Mouse (Mus musculus) embryonic fibroblast, embryonic 13.5 days (primary cell): ENCODE measurements around the gene Hdgfl2. TPM values are rescaled to one million over a fixed set of nuclear protein-coding genes. Genes with fewer than 3 reads are reported as not detected.

Experiments used
- H3K27ac ChIP-seq: 2 replicates; pipeline ENCODE4 v1.5.1; 2012; ENCODE audit warnings: low read length, control low read depth, inconsistent platforms; ENCODE audit not compliant: insufficient read depth
- H3K4me1 ChIP-seq: 2 replicates; pipeline ENCODE4 v1.6.1; 2011; ENCODE audit warnings: low read length; ENCODE audit not compliant: control insufficient read depth, insufficient read depth
- H3K4me3 ChIP-seq: 2 replicates; pipeline ENCODE4 v1.5.1; 2011; ENCODE audit warnings: mild to moderate bottlenecking, control low read depth, low read length; ENCODE audit not compliant: insufficient read depth
- CTCF ChIP-seq: IDR thresholded peaks from 2 replicates; pipeline ENCODE4 v1.5.1; 2011; ENCODE audit warnings: mild to moderate bottlenecking, control low read depth, low read length, moderate library complexity, borderline replicate concordance; ENCODE audit not compliant: insufficient read depth
- POLR2A ChIP-seq: IDR thresholded peaks from 2 replicates; pipeline ENCODE4 v1.6.1; 2011; ENCODE audit warnings: low read depth, mild to moderate bottlenecking, control low read depth, low read length, moderate library complexity
- polyA plus RNA-seq: library from polyadenylated mRNA; stranded (reverse); fragments of >200 nt; gene quantifications from 2 replicates; pipeline ENCODE4 v1.2.4, GENCODE M21; 2011; ENCODE audit warnings: low read depth; ENCODE audit not compliant: missing spikeins, insufficient read length

Hdgfl2 gene
- polyA plus RNA-seq, 1 experiment: 55.0 TPM

- Histone ChIP-seq H3K4me1 (peaks cover 12% of the 10 kb centered on the region), H3K27ac (peak within 1 kb of the TSS; percentile 80), H3K4me3 (peak within 1 kb of the TSS; percentile 92)
- TF ChIP-seq POLR2A: peak; percentile 87
- peak; percentile 95 for TF ChIP-seq CTCF
Measured at GRCm38 (mm10) chr17:56036176-56036900, 43.1 kb upstream of the Hdgfl2 start, which contains the start of gene Sh3gl1. Gene Sh3gl1 (minus strand): TSS chr17:56036635.

GRCm38 (mm10) chr17:56036901-56037287 is 42.5 kb upstream of the Hdgfl2 start:
- TF ChIP-seq CTCF (no peak), POLR2A (no peak)
- Histone ChIP-seq H3K4me1 (peaks cover 9% of the 10 kb centered on the region), H3K27ac (no peak overlapping the region), H3K4me3 (peak overlapping the region; percentile 29)

GRCm38 (mm10) chr17:56038583-56039261 is 40.7 kb upstream of the Hdgfl2 start:
- no peak for TF ChIP-seq CTCF
- TF ChIP-seq POLR2A: no peak
- Histone ChIP-seq H3K4me1 (peaks cover 7% of the 10 kb centered on the region), H3K4me3 (no peak overlapping the region), H3K27ac (no peak overlapping the region)

- Histone ChIP-seq H3K4me1 (peaks cover 4% of the 10 kb centered on the region; the same call in 1 of the 2 replicates), H3K4me3 (no peak overlapping the region), H3K27ac (no peak overlapping the region)
- TF ChIP-seq CTCF (no peak), POLR2A (no peak)
Measured at GRCm38 (mm10) chr17:56039345-56039744, 40.1 kb upstream of the Hdgfl2 start.

- Histone ChIP-seq H3K4me1 (peaks cover 4% of the 10 kb centered on the region; the same call in 1 of the 2 replicates), H3K27ac (peak within 1 kb of the TSS; percentile 59), H3K4me3 (peak within 1 kb of the TSS; percentile 90)
- TF ChIP-seq POLR2A (peak; percentile 47; the same call in 1 of the 2 replicates), CTCF (no peak)
Measured at GRCm38 (mm10) chr17:56040030-56040856, 39.2 kb upstream of the Hdgfl2 start, which contains the start of gene Chaf1a. Gene Chaf1a (plus strand): TSS chr17:56040439.

- peak overlapping the region; percentile 90 for H3K4me3 ChIP-seq
- no peak; the same call in 1 of the 2 replicates for TF ChIP-seq POLR2A
- no peak for TF ChIP-seq CTCF
- H3K4me1 ChIP-seq: peaks cover 4% of the 10 kb centered on the region; the same call in 1 of the 2 replicates
- peak overlapping the region; percentile 59 for H3K27ac ChIP-seq
Measured at GRCm38 (mm10) chr17:56040857-56041163, 38.6 kb upstream of the Hdgfl2 start.

- TF ChIP-seq CTCF (no peak), POLR2A (no peak)
- Histone ChIP-seq H3K27ac (no peak overlapping the region), H3K4me1 (no peaks in the 10 kb centered on the region), H3K4me3 (no peak overlapping the region)
Measured at GRCm38 (mm10) chr17:56051369-56051768, 28.1 kb upstream of the Hdgfl2 start.

- H3K27ac ChIP-seq: no peak overlapping the region
- TF ChIP-seq CTCF: no peak
- TF ChIP-seq POLR2A: no peak
- no peaks in the 10 kb centered on the region for H3K4me1 ChIP-seq
- H3K4me3 ChIP-seq: no peak overlapping the region
Measured at GRCm38 (mm10) chr17:56054938-56055337, 24.5 kb upstream of the Hdgfl2 start.

GRCm38 (mm10) chr17:56055945-56056678 is 23.3 kb upstream of the Hdgfl2 start:
- no peak overlapping the region for H3K27ac ChIP-seq
- H3K4me1 ChIP-seq: no peaks in the 10 kb centered on the region
- no peak overlapping the region for H3K4me3 ChIP-seq
- no peak for TF ChIP-seq CTCF
- TF ChIP-seq POLR2A: no peak
